Mouse (Mus musculus): ENCODE results near the gene Enpep. TPM values are rescaled to one million over a fixed set of nuclear protein-coding genes. Genes with fewer than 3 reads are reported as not detected.

Gene Enpep
- polyA plus RNA-seq, 1 experiment = 0.14 TPM

DNA sequence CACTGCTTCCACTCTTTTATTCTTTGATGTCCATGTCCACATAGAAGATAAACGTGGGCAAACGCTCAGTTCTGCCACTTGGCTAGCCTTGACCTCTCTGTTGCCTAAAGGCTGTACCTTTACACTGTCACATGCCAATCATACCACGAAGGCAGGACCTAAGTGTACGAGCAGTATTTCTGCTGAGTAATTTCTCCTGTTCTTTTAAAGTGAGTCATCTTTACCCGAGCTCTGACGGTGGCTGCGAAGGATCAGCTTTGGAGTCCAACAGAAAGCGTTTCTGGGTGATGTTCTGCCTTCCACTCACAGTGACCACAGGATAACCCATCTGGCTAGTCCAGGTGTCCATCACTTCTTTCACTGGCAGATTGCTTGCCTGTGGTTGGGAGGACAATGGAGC is 33.9 kb downstream of the Enpep start:
- TF ChIP-seq CTCF (IDR thresholded peaks at IDR 0.05; ENCODE audit: control insufficient read depth, insufficient read depth, insufficient replicate concordance, low read depth, low read length) = no peak
- TF ChIP-seq POLR2A (IDR thresholded peaks at IDR 0.05; ENCODE audit: control insufficient read depth, low read depth, low read length) = no peak
- Histone ChIP-seq H3K4me1 (ENCODE audit: control insufficient read depth, insufficient read depth, low read length) (no peaks in the 10 kb centered on the region), H3K27me3 (ENCODE audit: control insufficient read depth, insufficient read depth, low read length) (no peaks in the 10 kb centered on the region), H3K27ac (ENCODE audit: control insufficient read depth, insufficient read depth, low read depth, low read length) (no peak overlapping the region), H3K36me3 (ENCODE audit: control insufficient read depth, insufficient read depth, low read length) (no peaks in the 10 kb centered on the region), H3K4me3 (ENCODE audit: control insufficient read depth, low read depth, low read length) (no peak overlapping the region)

DNA sequence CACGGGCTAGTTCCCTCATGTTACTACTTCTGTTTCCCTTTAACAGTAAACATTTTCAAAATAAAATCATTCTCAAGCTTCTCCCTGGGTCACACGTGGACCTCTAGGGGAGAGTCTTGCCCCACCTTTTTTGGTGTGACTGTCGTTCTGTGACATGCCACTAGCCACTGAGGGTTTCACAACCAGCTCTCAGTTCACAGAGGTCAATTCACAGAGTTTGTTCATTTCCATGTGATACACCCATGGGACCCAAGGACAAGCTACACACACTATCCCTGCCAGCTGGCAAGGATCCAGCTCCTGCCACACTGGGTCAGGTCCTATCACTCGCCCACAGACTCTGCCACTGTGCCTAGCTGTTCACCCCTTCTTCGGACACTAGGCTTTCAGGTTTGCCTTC is 35.5 kb downstream of the Enpep start:
- Histone ChIP-seq H3K27me3 (ENCODE audit: control insufficient read depth, insufficient read depth, low read length) (no peaks in the 10 kb centered on the region), H3K4me3 (ENCODE audit: control insufficient read depth, low read depth, low read length) (no peak overlapping the region), H3K4me1 (ENCODE audit: control insufficient read depth, insufficient read depth, low read length) (no peaks in the 10 kb centered on the region), H3K27ac (ENCODE audit: control insufficient read depth, insufficient read depth, low read depth, low read length) (no peak overlapping the region), H3K36me3 (ENCODE audit: control insufficient read depth, insufficient read depth, low read length) (no peaks in the 10 kb centered on the region)
- no peak for TF ChIP-seq CTCF (IDR thresholded peaks at IDR 0.05; ENCODE audit: control insufficient read depth, insufficient read depth, insufficient replicate concordance, low read depth, low read length)
- no peak for TF ChIP-seq POLR2A (IDR thresholded peaks at IDR 0.05; ENCODE audit: control insufficient read depth, low read depth, low read length)

DNA sequence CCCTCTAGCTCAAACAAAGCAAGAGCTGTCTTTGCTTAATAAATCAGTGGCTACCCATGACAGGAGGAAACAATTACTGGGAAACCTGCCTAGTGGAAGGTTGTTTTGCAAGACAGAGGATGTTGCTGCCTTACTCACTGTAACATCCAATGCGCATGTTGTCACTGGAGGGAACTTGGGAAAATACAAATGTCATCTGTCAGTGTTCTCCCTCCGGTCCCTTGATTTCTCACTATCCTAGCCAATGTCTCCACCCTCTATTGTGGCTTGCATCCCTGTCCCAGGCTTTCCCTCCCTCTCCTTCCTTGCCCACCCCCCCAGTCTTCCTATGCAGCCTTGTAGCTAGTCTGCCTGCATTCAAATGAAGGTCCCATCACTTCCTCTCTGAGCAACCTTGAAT is 36.6 kb downstream of the Enpep start:
- no peak overlapping the region for H3K4me3 ChIP-seq (ENCODE audit: control insufficient read depth, low read depth, low read length)
- no peaks in the 10 kb centered on the region for H3K27me3 ChIP-seq (ENCODE audit: control insufficient read depth, insufficient read depth, low read length)
- no peak for TF ChIP-seq POLR2A (IDR thresholded peaks at IDR 0.05; ENCODE audit: control insufficient read depth, low read depth, low read length)
- no peak for TF ChIP-seq CTCF (IDR thresholded peaks at IDR 0.05; ENCODE audit: control insufficient read depth, insufficient read depth, insufficient replicate concordance, low read depth, low read length)
- no peak overlapping the region for H3K27ac ChIP-seq (ENCODE audit: control insufficient read depth, insufficient read depth, low read depth, low read length)
- no peaks in the 10 kb centered on the region for H3K4me1 ChIP-seq (ENCODE audit: control insufficient read depth, insufficient read depth, low read length)
- H3K36me3 ChIP-seq (ENCODE audit: control insufficient read depth, insufficient read depth, low read length) = no peaks in the 10 kb centered on the region

DNA sequence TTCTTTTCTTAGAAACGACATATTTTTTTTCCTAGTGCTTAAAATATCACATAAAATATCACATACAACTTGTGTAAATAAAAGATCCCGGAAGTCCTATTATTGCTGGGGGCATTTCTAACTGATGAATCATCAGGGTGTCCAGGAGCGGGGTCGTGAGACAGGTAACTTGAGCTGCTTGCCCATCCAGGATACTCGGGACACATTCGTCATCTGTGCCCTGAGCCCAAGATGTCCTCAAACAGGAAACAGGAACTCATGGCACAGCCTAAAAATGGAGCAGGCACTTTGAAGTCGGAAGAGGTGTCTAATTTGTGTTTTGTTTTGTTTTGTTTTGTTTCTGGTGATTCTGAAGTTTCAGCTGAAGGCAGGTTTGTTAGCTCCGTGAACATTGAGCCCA is 43.0 kb downstream of the Enpep start:
- TF ChIP-seq POLR2A (IDR thresholded peaks at IDR 0.05; ENCODE audit: control insufficient read depth, low read depth, low read length) (no peak), CTCF (IDR thresholded peaks at IDR 0.05; ENCODE audit: control insufficient read depth, insufficient read depth, insufficient replicate concordance, low read depth, low read length) (no peak)
- H3K27ac ChIP-seq (ENCODE audit: control insufficient read depth, insufficient read depth, low read depth, low read length) = no peak overlapping the region
- no peak overlapping the region for H3K4me3 ChIP-seq (ENCODE audit: control insufficient read depth, low read depth, low read length)
- no peaks in the 10 kb centered on the region for H3K27me3 ChIP-seq (ENCODE audit: control insufficient read depth, insufficient read depth, low read length)
- no peaks in the 10 kb centered on the region for H3K4me1 ChIP-seq (ENCODE audit: control insufficient read depth, insufficient read depth, low read length)
- no peaks in the 10 kb centered on the region for H3K36me3 ChIP-seq (ENCODE audit: control insufficient read depth, insufficient read depth, low read length)

DNA sequence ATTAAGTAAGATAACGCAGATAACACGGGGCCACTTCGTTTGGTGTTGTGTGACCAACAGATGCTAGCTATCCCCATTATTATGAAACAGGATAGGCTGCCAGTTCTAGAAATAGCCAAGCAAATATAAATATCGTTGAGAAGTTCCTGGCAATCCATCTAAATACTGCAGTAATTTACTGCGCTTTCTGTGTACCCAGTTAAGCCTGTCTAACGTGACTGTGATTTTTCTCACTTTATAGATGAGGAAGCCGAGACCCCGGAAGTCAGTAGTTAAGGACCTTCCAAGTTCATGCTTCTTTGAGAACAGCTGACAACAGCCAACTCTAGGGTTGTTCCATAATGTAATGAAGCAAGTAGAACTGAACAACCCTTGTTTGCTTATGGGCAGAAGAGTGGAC is 45.4 kb downstream of the Enpep start:
- TF ChIP-seq CTCF (IDR thresholded peaks at IDR 0.05; ENCODE audit: control insufficient read depth, insufficient read depth, insufficient replicate concordance, low read depth, low read length) = no peak
- no peak for TF ChIP-seq POLR2A (IDR thresholded peaks at IDR 0.05; ENCODE audit: control insufficient read depth, low read depth, low read length)
- H3K4me1 ChIP-seq (ENCODE audit: control insufficient read depth, insufficient read depth, low read length) = no peaks in the 10 kb centered on the region
- H3K27me3 ChIP-seq (ENCODE audit: control insufficient read depth, insufficient read depth, low read length) = no peaks in the 10 kb centered on the region
- no peaks in the 10 kb centered on the region for H3K36me3 ChIP-seq (ENCODE audit: control insufficient read depth, insufficient read depth, low read length)
- H3K4me3 ChIP-seq (ENCODE audit: control insufficient read depth, low read depth, low read length) = no peak overlapping the region
- no peak overlapping the region for H3K27ac ChIP-seq (ENCODE audit: control insufficient read depth, insufficient read depth, low read depth, low read length)

DNA sequence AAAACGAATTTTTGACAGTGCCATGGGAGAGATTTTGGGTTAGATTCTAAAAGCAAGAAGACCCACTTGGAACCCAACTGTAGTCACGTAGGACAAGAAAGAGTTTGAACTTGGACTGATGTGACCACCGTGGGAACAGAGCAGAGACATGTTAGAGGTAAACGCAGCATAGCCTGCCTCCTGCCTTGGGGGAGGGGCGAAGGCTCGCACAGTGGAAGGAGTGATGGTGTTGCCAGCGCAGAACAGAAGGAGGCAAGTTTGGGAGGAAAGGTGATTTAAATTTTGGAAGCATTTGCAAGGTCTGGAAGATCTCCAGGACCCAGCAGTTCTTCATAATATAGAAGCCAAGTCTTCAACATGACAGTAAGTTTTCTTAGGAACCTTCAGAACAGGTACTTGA is 46.1 kb downstream of the Enpep start:
- TF ChIP-seq CTCF (IDR thresholded peaks at IDR 0.05; ENCODE audit: control insufficient read depth, insufficient read depth, insufficient replicate concordance, low read depth, low read length) (no peak), POLR2A (IDR thresholded peaks at IDR 0.05; ENCODE audit: control insufficient read depth, low read depth, low read length) (no peak)
- H3K4me3 ChIP-seq (ENCODE audit: control insufficient read depth, low read depth, low read length) = no peak overlapping the region
- no peaks in the 10 kb centered on the region for H3K4me1 ChIP-seq (ENCODE audit: control insufficient read depth, insufficient read depth, low read length)
- H3K36me3 ChIP-seq (ENCODE audit: control insufficient read depth, insufficient read depth, low read length) = no peaks in the 10 kb centered on the region
- no peaks in the 10 kb centered on the region for H3K27me3 ChIP-seq (ENCODE audit: control insufficient read depth, insufficient read depth, low read length)
- no peak overlapping the region for H3K27ac ChIP-seq (ENCODE audit: control insufficient read depth, insufficient read depth, low read depth, low read length)

DNA sequence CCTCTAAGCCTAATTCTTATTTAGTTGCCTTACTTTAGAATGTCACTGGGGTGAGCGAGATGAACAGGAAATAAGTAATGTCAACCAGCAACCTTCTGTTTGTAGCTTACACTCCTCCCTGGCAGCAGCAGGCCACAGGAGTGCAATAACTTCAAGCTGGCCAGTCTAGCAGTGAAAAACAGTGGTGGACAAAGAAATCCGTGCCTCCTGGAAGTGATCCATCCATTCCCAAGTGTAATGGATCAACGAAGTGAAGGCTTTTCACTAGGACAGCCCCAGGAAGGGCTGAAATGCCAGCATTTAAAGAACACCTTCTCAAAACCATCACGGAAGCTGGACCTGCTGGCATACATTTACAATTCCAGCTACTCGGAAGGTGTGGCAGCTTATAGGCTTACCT is 48.2 kb downstream of the Enpep start:
- no peak overlapping the region for H3K4me3 ChIP-seq (ENCODE audit: control insufficient read depth, low read depth, low read length)
- TF ChIP-seq POLR2A (IDR thresholded peaks at IDR 0.05; ENCODE audit: control insufficient read depth, low read depth, low read length) (no peak), CTCF (IDR thresholded peaks at IDR 0.05; ENCODE audit: control insufficient read depth, insufficient read depth, insufficient replicate concordance, low read depth, low read length) (no peak)
- H3K36me3 ChIP-seq (ENCODE audit: control insufficient read depth, insufficient read depth, low read length) = no peaks in the 10 kb centered on the region
- H3K27me3 ChIP-seq (ENCODE audit: control insufficient read depth, insufficient read depth, low read length) = no peaks in the 10 kb centered on the region
- no peak overlapping the region for H3K27ac ChIP-seq (ENCODE audit: control insufficient read depth, insufficient read depth, low read depth, low read length)
- H3K4me1 ChIP-seq (ENCODE audit: control insufficient read depth, insufficient read depth, low read length) = no peaks in the 10 kb centered on the region

DNA sequence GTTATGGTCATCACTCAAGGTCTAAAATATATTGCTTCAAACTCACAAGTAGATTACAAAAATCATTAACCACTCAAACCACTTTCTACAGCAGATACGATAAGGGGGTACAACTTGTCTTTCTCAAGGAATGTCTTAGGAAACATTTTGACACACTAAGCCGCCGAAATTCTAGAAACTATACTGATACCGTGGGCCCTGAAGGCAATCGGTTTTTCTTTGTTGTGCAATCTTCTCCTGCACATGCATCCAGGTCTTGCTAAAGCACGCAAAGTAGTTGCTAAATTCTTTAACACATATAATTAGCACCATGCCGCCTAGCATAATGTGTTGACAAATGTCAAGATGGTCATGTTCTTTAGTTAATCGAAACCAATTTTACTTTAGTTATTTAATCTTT is 53.1 kb downstream of the Enpep start:
- no peaks in the 10 kb centered on the region for H3K4me1 ChIP-seq (ENCODE audit: control insufficient read depth, insufficient read depth, low read length)
- no peak overlapping the region for H3K27ac ChIP-seq (ENCODE audit: control insufficient read depth, insufficient read depth, low read depth, low read length)
- H3K36me3 ChIP-seq (ENCODE audit: control insufficient read depth, insufficient read depth, low read length) = no peaks in the 10 kb centered on the region
- TF ChIP-seq POLR2A (IDR thresholded peaks at IDR 0.05; ENCODE audit: control insufficient read depth, low read depth, low read length) (no peak), CTCF (IDR thresholded peaks at IDR 0.05; ENCODE audit: control insufficient read depth, insufficient read depth, insufficient replicate concordance, low read depth, low read length) (no peak)
- no peaks in the 10 kb centered on the region for H3K27me3 ChIP-seq (ENCODE audit: control insufficient read depth, insufficient read depth, low read length)
- H3K4me3 ChIP-seq (ENCODE audit: control insufficient read depth, low read depth, low read length) = no peak overlapping the region
